Mouse (Mus musculus): ENCODE data around the gene Nell2. TPM values are rescaled to one million over a fixed set of nuclear protein-coding genes. Genes with fewer than 3 reads are reported as not detected.

The Nell2 gene
- polyA plus RNA-seq, 1 experiment, result not detected

DNA sequence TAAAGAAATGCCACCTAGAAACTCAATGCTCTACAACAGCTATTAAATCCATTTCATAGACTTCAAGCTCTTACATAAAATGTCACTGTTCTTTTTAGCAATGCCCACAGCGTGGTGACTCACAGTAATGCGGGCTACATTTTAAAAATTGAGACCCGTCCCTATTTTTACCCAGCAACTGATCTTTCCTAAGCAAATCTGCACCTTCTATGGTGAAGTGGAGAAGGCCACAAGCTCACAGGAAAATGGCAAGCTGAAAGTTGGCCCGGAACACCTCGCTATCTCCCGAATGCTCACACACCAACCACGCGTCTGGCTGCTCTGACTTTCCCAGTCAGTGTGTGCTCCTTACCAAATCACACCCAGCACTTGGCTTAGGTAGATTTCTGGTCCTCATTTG lies 98.4 kb downstream of the Nell2 start:
- no peak overlapping the region for H3K27ac ChIP-seq (ENCODE audit: insufficient read depth, low read depth, low read length)
- TF ChIP-seq POLR2A (IDR thresholded peaks at IDR 0.05; ENCODE audit: borderline replicate concordance, low read depth, low read length) (no peak), CTCF (IDR thresholded peaks at IDR 0.05; ENCODE audit: low read depth, low read length) (no peak)
- H3K4me1 ChIP-seq (ENCODE audit: control insufficient read depth, insufficient read depth, low read length), result no peaks in the 10 kb centered on the region
- H3K4me3 ChIP-seq (ENCODE audit: insufficient read depth, low read length), result no peak overlapping the region

DNA sequence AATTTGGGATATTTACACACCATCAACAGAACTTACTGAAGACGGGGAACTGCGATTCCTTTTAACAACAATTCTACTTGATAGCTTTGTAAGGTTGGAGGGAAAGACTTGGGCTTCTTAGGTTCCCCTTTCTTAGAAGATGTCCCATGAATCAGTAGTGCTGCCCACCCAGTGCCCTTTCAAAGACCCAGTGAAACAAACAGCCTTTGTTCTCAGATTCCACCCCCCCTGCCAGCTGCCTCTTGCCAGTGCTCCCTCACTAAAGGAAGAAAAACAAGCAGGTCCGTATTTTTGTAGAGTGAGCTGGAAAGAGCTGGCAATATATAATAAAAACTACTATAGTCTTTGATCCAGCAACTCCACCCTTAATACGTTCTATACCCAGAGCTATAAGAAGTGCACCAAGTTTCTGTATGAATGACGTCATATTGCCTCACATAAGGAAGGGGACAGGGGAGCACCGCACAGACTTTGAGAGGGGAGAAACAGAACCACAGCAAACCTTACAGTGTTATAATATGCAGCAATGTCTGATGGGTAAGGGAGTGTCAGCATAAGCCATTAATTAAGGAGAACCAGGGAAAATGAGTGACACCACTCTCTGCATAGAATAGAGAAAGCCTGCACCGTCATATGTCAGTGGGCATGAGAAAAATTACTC lies 100.2 kb downstream of the Nell2 start:
- H3K4me1 ChIP-seq (ENCODE audit: control insufficient read depth, insufficient read depth, low read length), result no peaks in the 10 kb centered on the region
- H3K27ac ChIP-seq (ENCODE audit: insufficient read depth, low read depth, low read length), result no peak overlapping the region
- TF ChIP-seq CTCF (IDR thresholded peaks at IDR 0.05; ENCODE audit: low read depth, low read length) (no peak), POLR2A (IDR thresholded peaks at IDR 0.05; ENCODE audit: borderline replicate concordance, low read depth, low read length) (no peak)
- H3K4me3 ChIP-seq (ENCODE audit: insufficient read depth, low read length), result no peak overlapping the region

DNA sequence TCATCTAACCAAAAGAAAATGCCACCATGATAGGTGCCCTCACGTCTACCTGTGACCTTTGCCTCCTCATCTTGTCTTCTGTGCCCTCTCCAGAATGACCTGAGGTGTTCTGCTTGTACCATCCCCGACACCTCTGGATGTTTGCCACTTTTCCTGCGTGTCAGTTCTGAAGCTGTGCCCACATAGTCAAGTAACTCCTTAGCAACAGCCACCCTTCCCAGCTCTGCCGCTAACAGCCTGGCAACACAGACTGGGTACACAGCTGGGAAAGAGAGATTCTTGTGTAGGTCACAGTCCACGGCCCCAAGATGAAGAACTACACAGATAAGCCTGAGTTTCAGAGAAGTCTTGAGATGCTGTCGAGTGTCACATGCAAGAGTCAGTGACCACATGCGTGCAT lies 103.3 kb downstream of the Nell2 start:
- TF ChIP-seq POLR2A (IDR thresholded peaks at IDR 0.05; ENCODE audit: borderline replicate concordance, low read depth, low read length) (no peak), CTCF (IDR thresholded peaks at IDR 0.05; ENCODE audit: low read depth, low read length) (no peak)

DNA sequence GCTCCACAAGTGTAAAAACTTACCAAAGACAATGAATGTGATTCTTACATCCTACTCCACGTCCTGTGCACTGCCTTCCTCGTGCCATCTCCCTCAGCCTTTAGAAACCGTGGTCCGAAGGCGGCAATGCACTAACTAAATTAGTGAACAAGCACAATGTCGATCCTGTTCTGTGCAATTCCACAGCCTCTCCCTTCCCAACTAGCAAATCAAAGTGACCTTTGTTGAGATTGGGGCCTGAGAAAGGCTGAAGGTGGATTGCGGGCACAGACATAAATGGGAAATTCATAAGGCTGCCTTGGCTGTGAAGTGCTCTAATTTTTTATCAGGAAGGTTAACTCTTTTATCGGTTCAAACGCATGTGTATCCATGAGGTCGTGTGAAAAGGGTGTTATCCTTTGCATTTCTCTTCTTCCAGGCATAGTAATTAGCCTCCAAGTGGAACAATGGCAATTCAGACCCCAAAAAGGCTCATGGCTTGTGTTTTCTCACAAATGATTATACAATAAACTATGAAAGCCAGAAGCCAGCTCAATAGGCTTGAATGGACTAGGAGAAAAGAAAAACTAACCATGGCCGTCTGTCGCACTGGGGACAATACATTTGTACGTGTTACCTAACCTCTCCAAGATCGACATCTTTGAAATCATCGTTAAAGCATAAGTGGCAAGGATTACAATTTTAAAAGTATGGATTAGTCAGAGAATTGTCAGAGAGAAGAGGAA lies 106.0 kb downstream of the Nell2 start:
- TF ChIP-seq CTCF (IDR thresholded peaks at IDR 0.05; ENCODE audit: low read depth, low read length), result no peak
- no peak for TF ChIP-seq POLR2A (IDR thresholded peaks at IDR 0.05; ENCODE audit: borderline replicate concordance, low read depth, low read length)
- H3K4me3 ChIP-seq (ENCODE audit: insufficient read depth, low read length), result no peak overlapping the region
- H3K27ac ChIP-seq (ENCODE audit: insufficient read depth, low read depth, low read length), result no peak overlapping the region
- no peaks in the 10 kb centered on the region for H3K4me1 ChIP-seq (ENCODE audit: control insufficient read depth, insufficient read depth, low read length)

More for the DNA sequence above, 103.3 kb downstream of the Nell2 start:
- no peak overlapping the region for H3K4me3 ChIP-seq (ENCODE audit: insufficient read depth, low read length)
- H3K4me1 ChIP-seq (ENCODE audit: control insufficient read depth, insufficient read depth, low read length), result no peaks in the 10 kb centered on the region
- no peak overlapping the region for H3K27ac ChIP-seq (ENCODE audit: insufficient read depth, low read depth, low read length)

DNA sequence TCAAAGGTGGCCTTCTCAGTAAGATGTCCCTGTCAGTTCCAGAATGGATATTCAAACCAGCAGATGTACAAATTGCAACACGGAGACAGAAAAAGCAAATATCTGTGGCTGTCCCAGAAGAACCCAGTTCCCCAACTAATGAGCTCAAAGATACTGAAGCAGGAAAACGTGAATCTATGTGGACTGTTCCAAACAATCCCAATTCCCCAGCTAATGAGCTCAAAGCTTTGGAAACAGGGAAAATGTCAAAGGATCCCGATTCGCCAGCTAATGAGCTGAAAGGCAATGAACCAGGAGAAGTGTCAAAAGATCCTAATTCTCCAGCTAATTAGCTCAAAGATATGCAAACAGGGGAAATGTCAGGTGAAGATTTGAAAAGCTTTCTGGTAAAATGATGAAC lies 109.7 kb downstream of the Nell2 start:
- H3K27ac ChIP-seq (ENCODE audit: insufficient read depth, low read depth, low read length), result no peak overlapping the region
- no peak overlapping the region for H3K4me3 ChIP-seq (ENCODE audit: insufficient read depth, low read length)
- TF ChIP-seq POLR2A (IDR thresholded peaks at IDR 0.05; ENCODE audit: borderline replicate concordance, low read depth, low read length), result no peak
- TF ChIP-seq CTCF (IDR thresholded peaks at IDR 0.05; ENCODE audit: low read depth, low read length), result no peak
- no peaks in the 10 kb centered on the region for H3K4me1 ChIP-seq (ENCODE audit: control insufficient read depth, insufficient read depth, low read length)

DNA sequence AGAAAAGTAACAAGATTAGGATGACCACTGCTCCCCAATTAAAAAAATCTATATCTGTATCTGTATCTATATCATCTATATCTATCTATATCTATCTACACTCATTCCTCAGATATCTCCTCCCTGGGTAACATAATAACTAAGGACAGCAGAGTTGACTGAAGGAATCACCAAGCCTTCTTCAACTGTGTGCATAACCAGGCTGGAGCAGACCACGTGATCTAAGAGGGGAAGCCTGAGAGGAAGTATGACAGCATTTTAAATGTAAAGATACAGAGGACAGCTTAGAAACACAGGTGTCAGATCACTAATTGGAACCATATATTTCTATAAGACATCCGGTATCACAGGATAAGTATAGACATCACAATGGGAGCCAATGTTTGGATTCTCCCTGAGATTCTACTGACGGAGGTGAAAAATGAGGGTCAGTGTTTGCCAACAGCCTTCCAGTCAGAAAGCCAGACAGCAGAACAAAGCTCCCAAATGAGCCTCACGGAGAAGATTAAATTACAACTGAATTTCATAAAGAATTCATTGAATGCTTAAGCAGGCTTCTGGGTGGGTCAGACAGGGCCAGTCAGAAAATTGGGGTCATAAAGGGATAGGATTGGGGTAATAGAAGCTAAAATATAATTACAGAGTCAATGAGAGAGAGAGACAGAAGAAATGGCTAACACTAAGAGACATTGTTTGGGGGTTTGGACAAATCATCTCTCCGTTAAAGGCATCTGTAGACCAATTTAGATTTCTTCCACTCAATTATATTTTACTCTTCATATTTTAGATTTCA lies 116.2 kb downstream of the Nell2 start:
- Histone ChIP-seq H3K27ac (ENCODE audit: insufficient read depth, low read depth, low read length) (no peak overlapping the region), H3K4me3 (ENCODE audit: insufficient read depth, low read length) (no peak overlapping the region), H3K4me1 (ENCODE audit: control insufficient read depth, insufficient read depth, low read length) (no peaks in the 10 kb centered on the region)
- no peak for TF ChIP-seq CTCF (IDR thresholded peaks at IDR 0.05; ENCODE audit: low read depth, low read length)
- no peak for TF ChIP-seq POLR2A (IDR thresholded peaks at IDR 0.05; ENCODE audit: borderline replicate concordance, low read depth, low read length)

DNA sequence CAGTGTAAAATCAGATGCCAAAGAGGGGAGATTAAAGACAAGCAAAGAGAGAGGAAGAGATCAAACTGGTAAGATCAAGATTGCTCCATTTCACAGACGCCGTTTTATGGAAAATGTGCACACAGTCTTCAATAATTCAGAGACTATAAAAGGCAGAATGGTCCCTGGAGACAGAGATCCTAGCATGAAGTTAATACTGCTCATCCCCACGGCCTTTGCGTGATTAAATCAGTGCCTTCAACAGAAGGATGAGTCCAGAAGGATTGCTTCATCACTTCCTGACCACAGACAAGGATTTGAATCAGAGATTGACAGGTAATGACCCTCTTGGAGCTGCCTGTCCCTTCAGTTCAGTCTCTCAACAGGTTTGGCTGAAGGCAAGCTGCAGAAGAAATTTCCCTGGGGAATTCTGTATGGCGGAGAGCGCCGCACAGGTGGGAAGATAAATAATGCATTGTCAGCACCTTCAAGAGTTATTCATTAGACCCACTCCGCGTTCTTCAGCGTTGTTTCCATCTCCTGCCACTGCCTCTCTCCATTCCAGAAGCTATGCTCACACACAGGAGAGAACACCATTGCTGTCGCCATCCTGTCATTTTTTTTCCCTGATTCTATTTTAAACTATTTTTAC lies 118.0 kb downstream of the Nell2 start:
- Histone ChIP-seq H3K4me1 (ENCODE audit: control insufficient read depth, insufficient read depth, low read length) (no peaks in the 10 kb centered on the region), H3K4me3 (ENCODE audit: insufficient read depth, low read length) (no peak overlapping the region), H3K27ac (ENCODE audit: insufficient read depth, low read depth, low read length) (no peak overlapping the region)
- no peak for TF ChIP-seq CTCF (IDR thresholded peaks at IDR 0.05; ENCODE audit: low read depth, low read length)
- no peak for TF ChIP-seq POLR2A (IDR thresholded peaks at IDR 0.05; ENCODE audit: borderline replicate concordance, low read depth, low read length)

DNA sequence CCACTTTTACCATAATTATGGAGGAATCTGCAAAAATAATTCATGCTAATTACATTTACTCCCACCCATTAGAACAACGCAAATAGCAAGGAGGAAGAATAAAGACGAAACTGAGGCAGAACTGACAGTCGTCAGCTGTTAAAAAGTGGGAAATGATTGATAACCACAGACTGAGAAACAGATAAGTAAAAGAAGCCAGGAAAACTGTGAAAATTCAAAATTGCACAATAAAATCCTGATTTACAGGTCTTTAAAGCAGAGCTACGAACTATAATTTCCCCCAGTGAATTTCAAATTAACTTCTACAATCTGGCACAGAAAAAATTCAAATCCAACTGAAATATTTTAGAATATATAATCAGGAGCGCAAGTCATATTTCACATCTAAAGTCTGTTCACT lies 138.0 kb downstream of the Nell2 start:
- Histone ChIP-seq H3K27ac (ENCODE audit: insufficient read depth, low read depth, low read length) (no peak overlapping the region), H3K4me3 (ENCODE audit: insufficient read depth, low read length) (no peak overlapping the region), H3K4me1 (ENCODE audit: control insufficient read depth, insufficient read depth, low read length) (no peaks in the 10 kb centered on the region)
- no peak for TF ChIP-seq POLR2A (IDR thresholded peaks at IDR 0.05; ENCODE audit: borderline replicate concordance, low read depth, low read length)

DNA sequence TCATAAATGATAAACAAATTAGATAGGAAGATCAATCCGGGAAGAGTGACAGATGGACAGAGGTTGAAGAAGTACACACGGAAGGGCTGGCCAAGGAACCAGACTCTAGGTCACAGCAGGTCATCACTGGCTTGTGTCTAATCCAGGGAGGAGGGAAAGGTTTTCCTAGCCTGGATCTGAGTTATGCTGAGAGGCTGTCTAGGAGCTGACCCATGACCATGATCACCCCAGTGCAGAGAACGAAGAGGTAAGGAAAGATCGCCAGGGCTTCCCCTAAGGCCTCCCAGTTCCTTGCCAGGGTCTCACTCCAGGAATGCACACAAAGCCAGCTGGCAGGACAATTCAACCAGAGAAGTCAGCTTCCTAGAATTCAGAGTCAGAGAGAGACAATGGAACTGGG lies 139.4 kb downstream of the Nell2 start:
- Histone ChIP-seq H3K4me1 (ENCODE audit: control insufficient read depth, insufficient read depth, low read length) (no peaks in the 10 kb centered on the region), H3K27ac (ENCODE audit: insufficient read depth, low read depth, low read length) (no peak overlapping the region), H3K4me3 (ENCODE audit: insufficient read depth, low read length) (no peak overlapping the region)
- no peak for TF ChIP-seq POLR2A (IDR thresholded peaks at IDR 0.05; ENCODE audit: borderline replicate concordance, low read depth, low read length)
- no peak for TF ChIP-seq CTCF (IDR thresholded peaks at IDR 0.05; ENCODE audit: low read depth, low read length)
